Mouse (Mus musculus): ENCODE measurements around the gene Mettl27.
"Not testable (repeated sequence)": the region's sequence is repeated elsewhere in the genome, so short reads cannot be mapped to it uniquely, and the experiment has no call there.

The Mettl27 gene

GRCm38 (mm10) chr5:134920106-134920687 is 12.0 kb upstream of the Mettl27 start:
- in situ Hi-C loops (cut with MboI, MseI) = loop anchor here (5.0 kb wide), 1 partner anchor 47 kb away; no protein-coding TSS in a partner anchor

DNA sequence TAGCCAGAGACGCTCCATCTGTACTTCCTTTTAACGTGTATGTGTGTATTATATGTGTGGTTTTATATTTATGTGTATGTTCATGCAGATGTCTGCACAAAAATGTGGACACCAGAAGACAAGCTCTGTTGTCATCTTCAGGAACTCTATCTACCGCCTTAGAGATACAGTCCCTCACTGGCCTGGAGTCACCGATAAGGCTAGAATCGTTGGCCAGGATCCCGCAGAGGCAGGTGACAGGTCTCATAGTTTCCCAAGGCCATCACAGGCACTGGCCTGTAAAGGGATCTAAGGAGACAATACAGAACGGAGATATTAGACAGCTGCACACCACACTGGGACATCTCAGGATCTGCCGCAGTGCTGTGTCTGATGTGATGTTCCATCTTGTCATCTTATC is 11.1 kb upstream of the Mettl27 start:
- in situ Hi-C loops (cut with MboI, MseI) = loop anchor here (5.0 kb wide), 1 partner anchor 46 kb away; no protein-coding TSS in a partner anchor

GRCm38 (mm10) chr5:134923141-134923540 is 9.0 kb upstream of the Mettl27 start:
- in situ Hi-C loops (cut with MboI, MseI) = loop anchor here (5.0 kb wide), 1 partner anchor 44 kb away; no protein-coding TSS in a partner anchor

DNA sequence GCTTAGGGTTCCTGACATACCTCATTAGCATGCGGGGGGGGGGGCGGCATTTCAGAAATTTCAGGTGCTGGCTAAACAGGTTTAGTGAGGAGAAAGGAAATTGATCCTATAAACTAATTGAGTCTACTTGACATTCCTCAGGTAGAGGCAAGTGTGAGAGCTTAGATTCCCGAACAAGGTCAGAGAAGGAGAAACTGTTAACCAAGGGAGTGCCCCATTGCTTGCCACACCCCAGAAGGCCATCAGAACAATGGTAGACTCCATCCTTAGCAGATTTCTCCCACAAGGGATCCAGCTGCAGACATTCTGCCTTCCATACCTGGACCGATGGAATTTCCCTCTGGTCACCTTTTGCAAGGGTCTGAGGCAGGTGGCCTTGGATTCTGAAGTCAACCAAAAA is 5.4 kb upstream of the Mettl27 start:
- in situ Hi-C loops (cut with MboI, MseI) = no loop called here

DNA sequence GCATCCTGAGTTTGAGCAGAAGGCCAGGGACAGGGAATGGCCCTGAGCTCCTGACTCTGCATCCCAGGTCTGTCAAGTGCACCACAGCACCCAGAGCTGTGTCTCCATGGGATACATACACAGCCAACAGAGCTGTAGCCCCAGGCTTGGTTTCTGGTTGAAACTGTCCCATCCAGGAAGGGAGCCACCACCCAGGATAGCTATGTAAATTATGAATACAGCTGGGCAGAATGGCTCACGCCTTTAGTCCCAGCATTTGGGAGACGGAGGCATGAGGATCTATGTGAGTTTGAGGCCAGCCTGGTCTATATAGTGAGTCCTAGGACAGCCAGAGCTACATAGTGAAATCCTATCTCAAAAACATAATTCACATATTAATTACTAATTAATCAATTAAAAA is 2.2 kb upstream of the Mettl27 start:
- in situ Hi-C loops (cut with MboI, MseI) = no loop called here

GRCm38 (mm10) chr5:134932903-134933276 is 722 bp downstream of the Mettl27 start:
- in situ Hi-C loops (cut with MboI, MseI) = no loop called here

- in situ Hi-C loops (cut with MboI, MseI) = no loop called here
Observed at GRCm38 (mm10) chr5:134933281-134933680, 1.1 kb downstream of the Mettl27 start.

GRCm38 (mm10) chr5:134933686-134934085 is 1.5 kb downstream of the Mettl27 start:
- in situ Hi-C loops (cut with MboI, MseI) = not testable (repeated sequence)

DNA sequence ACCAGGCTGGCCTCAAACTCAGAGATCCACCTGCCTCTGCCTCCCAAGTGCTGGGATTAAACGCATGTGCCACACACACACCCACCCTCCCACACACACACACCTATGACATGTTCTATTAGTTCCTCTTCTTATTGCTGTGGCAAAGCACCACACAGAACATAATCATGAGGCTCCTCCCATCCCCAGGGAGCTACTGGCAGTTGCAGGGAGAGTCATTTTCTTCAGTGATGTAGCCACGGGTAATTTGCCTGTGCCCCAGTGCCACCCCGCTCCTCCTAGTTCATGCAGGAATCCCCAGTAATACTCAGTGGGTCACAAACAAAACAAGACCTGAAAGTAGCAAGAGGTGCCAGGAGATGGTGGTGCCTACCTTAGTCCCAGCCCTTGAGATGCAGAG is 2.5 kb downstream of the Mettl27 start:
- in situ Hi-C loops (cut with MboI, MseI) = no loop called here

- in situ Hi-C loops (cut with MboI, MseI) = no loop called here
Observed at GRCm38 (mm10) chr5:134936051-134936450, 3.9 kb downstream of the Mettl27 start.

- in situ Hi-C loops (cut with MboI, MseI) = no loop called here
Observed at GRCm38 (mm10) chr5:134936626-134937185, 4.5 kb downstream of the Mettl27 start.

GRCm38 (mm10) chr5:134939069-134939468 is 6.9 kb downstream of the Mettl27 start:
- in situ Hi-C loops (cut with MboI, MseI) = no loop called here

GRCm38 (mm10) chr5:134939554-134939953 is 7.4 kb downstream of the Mettl27 start:
- in situ Hi-C loops (cut with MboI, MseI) = not testable (repeated sequence)

GRCm38 (mm10) chr5:134941472-134942209 is 9.5 kb downstream of the Mettl27 start:
- in situ Hi-C loops (cut with MboI, MseI) = no loop called here

- in situ Hi-C loops (cut with MboI, MseI) = no loop called here
Observed at GRCm38 (mm10) chr5:134942740-134943139, 10.6 kb downstream of the Mettl27 start.

DNA sequence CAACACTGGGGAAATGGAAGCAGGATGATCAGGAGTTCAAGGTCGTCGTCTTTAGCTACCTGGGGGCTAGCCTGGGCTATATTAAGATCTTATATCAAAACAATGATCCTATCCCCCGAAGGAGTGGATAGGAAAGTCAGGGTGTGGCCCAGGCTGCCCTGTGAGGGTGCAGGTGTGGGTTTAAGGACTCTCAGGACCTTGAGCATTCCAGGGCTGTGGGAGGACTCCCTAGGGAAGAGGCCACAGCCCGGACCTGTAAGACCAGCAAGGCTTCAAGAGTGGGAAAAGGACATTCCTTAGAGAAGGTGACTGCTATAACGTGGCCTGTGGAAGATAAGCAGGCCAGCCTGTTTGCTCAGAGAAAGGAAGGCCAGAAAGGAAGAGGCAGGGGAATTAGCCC is 12.0 kb downstream of the Mettl27 start:
- in situ Hi-C loops (cut with MboI, MseI) = no loop called here

DNA sequence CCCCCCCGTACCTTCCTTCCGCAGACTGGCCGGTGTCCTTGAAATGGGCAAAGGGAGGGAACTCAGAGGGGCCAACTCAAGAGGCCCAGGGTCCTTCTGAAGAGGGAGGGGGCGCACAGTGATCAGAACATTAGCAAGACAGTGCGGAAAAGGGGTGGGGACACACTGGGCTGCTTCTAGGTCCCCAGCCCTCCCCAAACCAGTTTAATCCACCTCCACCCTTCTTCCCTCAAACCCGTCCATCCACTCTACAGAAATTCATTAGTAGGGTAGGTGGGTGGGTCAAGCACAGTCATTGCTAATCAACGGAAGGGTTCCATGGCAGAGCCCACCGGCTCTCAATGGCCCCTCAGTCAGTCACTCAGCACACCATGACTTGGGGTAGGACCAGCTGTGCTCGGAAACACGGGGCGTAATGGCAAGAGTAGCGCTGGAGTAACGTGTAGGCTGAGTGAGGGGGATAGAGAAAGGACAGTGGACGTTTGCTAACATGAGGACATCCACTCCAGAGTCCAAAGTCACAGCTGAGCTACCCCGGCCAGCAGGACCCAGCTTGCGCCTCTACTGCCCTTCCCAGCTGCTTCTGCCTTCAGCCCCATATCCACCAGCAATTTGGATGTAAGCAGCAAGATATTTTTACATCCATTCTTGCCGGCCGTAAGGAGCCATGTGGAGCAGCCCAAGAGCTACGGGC is 13.2 kb downstream of the Mettl27 start:
- in situ Hi-C loops (cut with MboI, MseI) = no loop called here

- in situ Hi-C loops (cut with MboI, MseI) = no loop called here
Observed at GRCm38 (mm10) chr5:134946063-134946856, 14.1 kb downstream of the Mettl27 start.

DNA sequence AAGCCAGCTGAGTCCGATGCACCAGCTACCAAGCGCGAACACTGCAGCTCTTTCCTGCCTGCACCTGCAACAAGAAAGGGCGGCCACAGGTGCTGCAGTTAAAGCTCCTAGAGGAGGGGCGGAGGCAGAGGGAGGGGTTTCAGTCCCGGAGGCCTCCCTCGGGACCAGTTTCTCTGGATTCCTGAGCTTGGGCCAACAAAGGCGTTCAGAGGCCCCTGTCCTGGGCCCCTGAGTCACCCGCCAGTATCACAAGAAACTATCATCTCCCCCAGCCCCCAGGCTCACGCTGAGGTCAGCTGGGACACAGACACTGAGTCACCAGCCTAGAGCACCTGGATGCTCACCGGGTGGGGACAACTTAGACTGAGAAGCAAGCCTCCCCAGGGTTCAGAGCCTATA is 14.7 kb downstream of the Mettl27 start, which contains the start of gene Cldn4:
Cldn4 (minus strand) TSS at position 78 of the 399 bp plus-strand sequence.
- in situ Hi-C loops (cut with MboI, MseI) = no loop called here

GRCm38 (mm10) chr5:134947420-134948084 is 15.4 kb downstream of the Mettl27 start:
- in situ Hi-C loops (cut with MboI, MseI) = no loop called here

- in situ Hi-C loops (cut with MboI, MseI) = no loop called here
Observed at GRCm38 (mm10) chr5:134948085-134948439, 15.9 kb downstream of the Mettl27 start.

Measured in T-helper 2 cell (primary cell).